In genomic region chr17:26232863-26233262, GRCm38 (mm10) we compare ENCODE assay signal across 13 mouse cellular contexts. TPM values are rescaled to one million over a fixed set of nuclear protein-coding genes. Genes with fewer than 3 reads are reported as not detected.
DNase-seq lines count a peak whose midpoint lies in the region; ATAC-seq and TF ChIP-seq lines count a peak whose summit lies in the region.
"Had no signal": no experiment of that assay in that cellular context is flagged by ENCODE, and none has a peak within 500 bp of the region (broad histone marks: within the 10 kb centered on the region; RNA-seq: fewer than 3 reads in every experiment).

No protein-coding gene starts in this region.

- intact Hi-C loops in gastrocnemius, adult 2 months (cut with DNase I), result no loop called here
- intact Hi-C loops in gastrocnemius, postnatal 36 days (cut with DNase I), result loop anchor here (5.0 kb wide), 1 partner anchor 36 kb away; the partner anchor contains the start of gene Pdia2

- H3K27ac ChIP-seq in gastrocnemius, adult 2 months, result no peak overlapping the region
- H3K27ac ChIP-seq: heart, embryonic 13.5 days; hindbrain, postnatal 0 days; neural tube, embryonic 13.5 days had no signal

- CTCF ChIA-PET in Patski (lab: Charles Lee), result no interaction called here

- DNase-seq in gastrocnemius, adult 2 months, result no peak
- no peak for DNase-seq in gastrocnemius, postnatal 36 days
- peak; percentile 37 for DNase-seq in lung, postnatal 36 days
- no peak for DNase-seq in lung, postnatal 25 days (ENCODE audit: low spot score)
- no peak for DNase-seq in Patski (ENCODE audit: low read depth, low spot score)
- DNase-seq in gastrocnemius, adult 8-10 months (ENCODE audit: low spot score in 2 of 2), result no peak
- DNase-seq in cerebellum, adult 18-20 months, result no peak
- DNase-seq: cerebellum, adult 11 months had no signal

- TF ChIP-seq CTCF in gastrocnemius, adult 2 months (IDR thresholded peaks at IDR 0.05), result peak; percentile 28; the same call in 1 of the 2 replicates
- TF ChIP-seq CTCF in Patski (IDR thresholded peaks at IDR 0.05), result peak; percentile 54

- POLR2A ChIA-PET in Patski (lab: Charles Lee), result no interaction called here

- no peak for ATAC-seq in Patski
- 0 out of 2 replicates have a peak, but pooled peaks have one; percentile 16 for ATAC-seq in neutrophil, adult 5-6 weeks (ENCODE audit: extremely low read depth, insufficient number of reproducible peaks, low FRiP score, poor library complexity, severe bottlenecking)
- ATAC-seq: hindbrain, postnatal 0 days had no signal

- no peak overlapping the region for H3K4me3 ChIP-seq in gastrocnemius, adult 2 months
- H3K4me3 ChIP-seq: heart, embryonic 13.5 days; megakaryocyte, embryonic 14.5 days; neural tube, embryonic 13.5 days had no signal

- in situ Hi-C loops in Patski (cut with MboI; ENCODE audit: low pct_unique_long_range_greater_than_20kb), result no loop called here

- H3K27me3 ChIP-seq in Patski, result no peaks in the 10 kb centered on the region
- H3K27me3 ChIP-seq: heart, embryonic 13.5 days; neural tube, embryonic 13.5 days had no signal

RNA-seq across cellular contexts. Expression of gene Fam234a, which starts 11.2 kb away (rescaled TPM):
- 10 to 100 TPM; 65.6 to 86.0 TPM for total RNA-seq in gastrocnemius, adult 2 months (2021)
- 10 to 100 TPM; 65.5 to 66.9 TPM for total RNA-seq in gastrocnemius, postnatal 36 days (2021)
- 147 TPM for polyA plus RNA-seq in Patski (2021)
- total RNA-seq in neutrophil, adult 5-6 weeks (2017), result 17.6 and 18.3 TPM in 2 replicates
- 10 to 100 TPM; 71.5 to 95.3 (median 87.8) TPM for total RNA-seq in gastrocnemius, adult 8-10 months (2022)

RNA-seq across cellular contexts. Expression of gene Luc7l, which starts 19.8 kb away (rescaled TPM):
- total RNA-seq in gastrocnemius, adult 2 months (2021), result 10 to 100 TPM; 12.6 to 14.5 TPM
- total RNA-seq in gastrocnemius, postnatal 36 days (2021), result 10 to 100 TPM in 1 of 2 experiments, 1 to 10 TPM in 1; 9.9 to 10.8 TPM
- 113 TPM for polyA plus RNA-seq in Patski (2021)
- total RNA-seq in neutrophil, adult 5-6 weeks (2017), result 99.0 and 102 TPM in 2 replicates
- total RNA-seq in gastrocnemius, adult 8-10 months (2022), result 10 to 100 TPM in 3 of 4 experiments, 1 to 10 TPM in 1; 7.1 to 12.7 (median 11.2) TPM

RNA-seq across cellular contexts. Expression of gene Arhgdig, which starts 25.3 kb away (rescaled TPM):
- under 1 TPM; 0.53 to 0.64 TPM for total RNA-seq in gastrocnemius, adult 2 months (2021)
- 1 to 10 TPM in 1 of 2 experiments, under 1 TPM in 1; 0.42 to 1.3 TPM for total RNA-seq in gastrocnemius, postnatal 36 days (2021)
- polyA plus RNA-seq in Patski (2021), result 17.0 TPM
- total RNA-seq in neutrophil, adult 5-6 weeks (2017), result not detected in 2 replicates
- total RNA-seq in gastrocnemius, adult 8-10 months (2022), result under 1 TPM; 0.48 to 0.97 (median 0.70) TPM

RNA-seq across cellular contexts. Expression of gene Rgs11, which starts 30.1 kb away (rescaled TPM):
- under 1 TPM; 0.33 to 0.54 TPM for total RNA-seq in gastrocnemius, adult 2 months (2021)
- total RNA-seq in gastrocnemius, postnatal 36 days (2021), result 1 to 10 TPM; 1.0 to 1.1 TPM
- 0.76 TPM for polyA plus RNA-seq in Patski (2021)
- total RNA-seq in neutrophil, adult 5-6 weeks (2017), result 1.5 and 3.6 TPM in 2 replicates
- total RNA-seq in gastrocnemius, adult 8-10 months (2022), result under 1 TPM; 0.19 to 0.97 (median 0.45) TPM

RNA-seq across cellular contexts. Expression of gene Pdia2, which starts 34.0 kb away (rescaled TPM):
- not detected for total RNA-seq in gastrocnemius, adult 2 months (2021)
- not detected for total RNA-seq in gastrocnemius, postnatal 36 days (2021)
- 0.22 TPM for polyA plus RNA-seq in Patski (2021)
- not detected in 2 replicates for total RNA-seq in neutrophil, adult 5-6 weeks (2017)
- total RNA-seq in gastrocnemius, adult 8-10 months (2022), result not detected
- total RNA-seq: hindbrain, postnatal 0 days had no signal
- polyA plus RNA-seq: neural tube, embryonic 13.5 days had no signal
